Comparison of ENCODE assay signal across 8 mouse cellular contexts in genomic region chr5:108448785-108449668, GRCm38 (mm10). TPM values are rescaled to one million over a fixed set of nuclear protein-coding genes. Genes with fewer than 3 reads are reported as not detected.
A peak's percentile ranks its signal among the peaks of the same experiment; 100 is the strongest.
DNase-seq lines count a peak whose midpoint lies in the region; ATAC-seq and TF ChIP-seq lines count a peak whose summit lies in the region.

Gene Mfsd7a (minus strand): TSS chr5:108448891.

- ATAC-seq in heart, embryonic 12.5 days (ENCODE audit: insufficient number of reproducible peaks, low FRiP score), result peak; percentile 88
- peak; percentile 98 for ATAC-seq in kidney, embryonic 16.5 days (ENCODE audit: low FRiP score, low TSS enrichment)

- 0 out of 2 replicates have a peak within 1 kb of the TSS, but pooled peaks have one; percentile 6 for H3K27ac ChIP-seq in embryonic fibroblast, embryonic 13.5 days (ENCODE audit: insufficient read depth, low read length)
- peak within 1 kb of the TSS; percentile 9; the same call in 1 of the 2 replicates for H3K27ac ChIP-seq in heart, embryonic 12.5 days (ENCODE audit: poor library complexity, severe bottlenecking)
- peak within 1 kb of the TSS; percentile 54; the same call in 1 of the 2 replicates for H3K27ac ChIP-seq in kidney, embryonic 16.5 days (ENCODE audit: low read length)

- no peaks in the 10 kb centered on the region for H3K9me3 ChIP-seq in heart, embryonic 12.5 days (replicated peaks)
- H3K9me3 ChIP-seq in kidney, embryonic 16.5 days (ENCODE audit: low read length), result no peaks in the 10 kb centered on the region

- H3K36me3 ChIP-seq in heart, embryonic 12.5 days, result no peaks in the 10 kb centered on the region
- no peaks in the 10 kb centered on the region for H3K36me3 ChIP-seq in kidney, embryonic 16.5 days (ENCODE audit: insufficient read depth, low read length)

- H3K4me3 ChIP-seq in embryonic fibroblast, embryonic 13.5 days (ENCODE audit: insufficient read depth, low read length), result peak within 1 kb of the TSS; percentile 16
- peak within 1 kb of the TSS; percentile 46 for H3K4me3 ChIP-seq in heart, embryonic 12.5 days
- H3K4me3 ChIP-seq in kidney, embryonic 16.5 days (ENCODE audit: low read length), result peak within 1 kb of the TSS; percentile 47

- H3K4me1 ChIP-seq in embryonic fibroblast, embryonic 13.5 days (ENCODE audit: control insufficient read depth, insufficient read depth, low read length), result no peaks in the 10 kb centered on the region
- H3K4me1 ChIP-seq in heart, embryonic 12.5 days (replicated peaks), result peaks cover 11% of the 10 kb centered on the region
- H3K4me1 ChIP-seq in kidney, embryonic 16.5 days (ENCODE audit: insufficient read depth, low read length), result peaks cover 12% of the 10 kb centered on the region

- no peak for TF ChIP-seq CTCF in embryonic fibroblast, embryonic 13.5 days (IDR thresholded peaks at IDR 0.05; ENCODE audit: borderline replicate concordance, insufficient read depth, low read length)

- H3K9ac ChIP-seq in heart, embryonic 12.5 days, result peak within 1 kb of the TSS; percentile 56
- H3K9ac ChIP-seq in kidney, embryonic 16.5 days (replicated peaks; ENCODE audit: low read length), result peak within 1 kb of the TSS; percentile 63

- peak; percentile 54 for TF ChIP-seq POLR2A in embryonic fibroblast, embryonic 13.5 days (IDR thresholded peaks at IDR 0.05; ENCODE audit: low read depth, low read length)

- WGBS in heart, embryonic 12.5 days, result 6% methylated on average over 24 of the region's 24 CpGs
- WGBS in kidney, embryonic 16.5 days, result 6% methylated on average over 24 of the region's 24 CpGs

- peak within 1 kb of the TSS; percentile 79 for H3K4me2 ChIP-seq in heart, embryonic 12.5 days
- H3K4me2 ChIP-seq in kidney, embryonic 16.5 days (replicated peaks; ENCODE audit: low read depth, low read length), result peak within 1 kb of the TSS; percentile 79

- peak; percentile 17 for DNase-seq in right cerebral cortex, adult 18-20 months
- no peak for DNase-seq in right cerebral cortex, adult 2 months (ENCODE audit: low spot score in 2 of 2)
- DNase-seq in lung, postnatal 25 days (ENCODE audit: low spot score), result peak; percentile 77
- peak; percentile 69 for DNase-seq in retina, embryonic 14.5 days (ENCODE audit: low spot score)
- no peak for DNase-seq in frontal cortex, postnatal 25 days (ENCODE audit: low spot score in 2 of 2)

- peaks cover 11% of the 10 kb centered on the region; the same call in 1 of the 2 replicates for H3K27me3 ChIP-seq in heart, embryonic 12.5 days (replicated peaks)
- H3K27me3 ChIP-seq in kidney, embryonic 16.5 days (ENCODE audit: insufficient read depth, low read length), result peaks cover 2% of the 10 kb centered on the region; the same call in 1 of the 2 replicates

RNA-seq across cellular contexts. Expression of gene Mfsd7a, which starts in this region (rescaled TPM):
- 0.72 and 0.95 TPM in 2 replicates for polyA plus RNA-seq in embryonic fibroblast, embryonic 13.5 days (2011; ENCODE audit: insufficient read length, low read depth, missing spikeins)
- polyA plus RNA-seq in heart, embryonic 12.5 days (2016; fragmentation: Nextera tagmentation; extraction: Ambion mirVana), result 0.26 and 0.34 TPM in 2 replicates
- 0.37 and 0.40 TPM in 2 replicates for polyA plus RNA-seq in kidney, embryonic 16.5 days (2015; fragmentation: Nextera tagmentation; extraction: Ambion mirVana)

Comparison
In these comparisons a context has a peak if more than half of its experiments do, and no peak if none do; other contexts are left out.
1. DNase-seq: peak in right cerebral cortex, adult 18-20 months (single experiment), lung, postnatal 25 days (single experiment) and retina, embryonic 14.5 days (single experiment); none in right cerebral cortex, adult 2 months (0 of 2) and frontal cortex, postnatal 25 days (0 of 2).
2. Peak in ATAC-seq, H3K4me3 ChIP-seq, H3K27ac ChIP-seq, H3K9ac ChIP-seq and H3K4me2 ChIP-seq in heart, embryonic 12.5 days; RNA of the gene not detected or under 1 TPM.
3. Peak in ATAC-seq, H3K4me3 ChIP-seq, H3K27ac ChIP-seq, H3K9ac ChIP-seq and H3K4me2 ChIP-seq in kidney, embryonic 16.5 days; RNA of the gene not detected or under 1 TPM.
4. Peak in every context shown above with its lines, with median percentiles within 50 percentile points of each other: H3K27ac ChIP-seq and H3K4me3 ChIP-seq.